In the genomic region with DNA sequence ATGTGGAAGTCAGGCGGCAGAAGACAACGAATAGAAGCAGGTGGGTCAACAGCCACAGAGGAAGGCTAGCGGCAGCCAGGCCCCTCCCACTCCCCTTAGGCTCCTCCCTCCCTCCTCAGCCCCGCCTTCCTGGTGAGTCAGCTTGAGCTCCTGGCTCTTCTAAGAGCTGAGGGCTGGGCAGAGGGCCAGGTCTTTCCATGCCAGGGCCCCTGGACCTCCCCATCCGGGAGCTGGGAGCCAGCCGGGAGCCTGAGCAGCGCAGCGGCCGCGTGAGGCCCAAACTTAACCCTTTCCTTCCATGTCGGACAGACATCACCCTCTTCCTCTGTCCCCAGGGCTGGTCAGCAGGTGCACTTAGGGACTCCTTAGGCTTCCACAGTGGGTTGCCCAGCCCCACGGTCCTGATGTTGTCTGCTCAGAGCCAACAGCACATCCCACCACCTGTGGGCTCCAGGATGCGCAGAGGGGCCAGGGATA, we compare ENCODE assay signal across 8 mouse cellular contexts.
DNase-seq lines count a peak whose midpoint lies in the region; ATAC-seq and TF ChIP-seq lines count a peak whose summit lies in the region.

No protein-coding gene starts in this region.

- H3K4me3 ChIP-seq in forebrain, embryonic 12.5 days (replicated peaks), result peak overlapping the region; percentile 26
- peak overlapping the region; percentile 28 for H3K4me3 ChIP-seq in heart, embryonic 15.5 days
- peak overlapping the region; percentile 28 for H3K4me3 ChIP-seq in liver, embryonic 11.5 days (ENCODE audit: low read depth, low read length)
- H3K4me3 ChIP-seq in myocyte, result no peak overlapping the region
- H3K4me3 ChIP-seq in testis, adult 2 months (ENCODE audit: control insufficient read depth, low read depth, low read length), result peak overlapping the region; percentile 26

- H3K36me3 ChIP-seq in forebrain, embryonic 12.5 days (replicated peaks), result 0 out of 2 replicates have a peak, but pooled peaks cover 3% of the 10 kb centered on the region
- 0 out of 2 replicates have a peak, but pooled peaks cover 3% of the 10 kb centered on the region for H3K36me3 ChIP-seq in heart, embryonic 15.5 days
- no peaks in the 10 kb centered on the region for H3K36me3 ChIP-seq in liver, embryonic 11.5 days (ENCODE audit: control insufficient read depth, insufficient read depth, low read length)
- no peaks in the 10 kb centered on the region for H3K36me3 ChIP-seq in myocyte (ENCODE audit: control insufficient read depth, insufficient read depth)
- no peaks in the 10 kb centered on the region for H3K36me3 ChIP-seq in testis, adult 2 months (ENCODE audit: control insufficient read depth, insufficient read depth, low read length)

- no peaks in the 10 kb centered on the region for H3K9me3 ChIP-seq in forebrain, embryonic 12.5 days
- no peaks in the 10 kb centered on the region for H3K9me3 ChIP-seq in heart, embryonic 15.5 days (replicated peaks)
- no peaks in the 10 kb centered on the region; the same call in 1 of the 2 replicates for H3K9me3 ChIP-seq in liver, embryonic 11.5 days (ENCODE audit: control insufficient read depth, low read length)

- H3K4me2 ChIP-seq in forebrain, embryonic 12.5 days, result peak overlapping the region; percentile 56
- H3K4me2 ChIP-seq in heart, embryonic 15.5 days, result peak overlapping the region; percentile 61
- peak overlapping the region; percentile 53 for H3K4me2 ChIP-seq in liver, embryonic 11.5 days
- peak overlapping the region; percentile 87 for H3K4me2 ChIP-seq in myocyte (ENCODE audit: low read depth)

- no peaks in the 10 kb centered on the region for H3K79me2 ChIP-seq in myocyte (ENCODE audit: control insufficient read depth, insufficient read depth)

- 0 out of 2 replicates have a peak, but pooled peaks cover 6% of the 10 kb centered on the region for H3K27me3 ChIP-seq in forebrain, embryonic 12.5 days
- no peaks in the 10 kb centered on the region for H3K27me3 ChIP-seq in heart, embryonic 15.5 days
- no peaks in the 10 kb centered on the region; the same call in 1 of the 2 replicates for H3K27me3 ChIP-seq in liver, embryonic 11.5 days (replicated peaks; ENCODE audit: control insufficient read depth, insufficient read depth, low read length)
- no peaks in the 10 kb centered on the region for H3K27me3 ChIP-seq in myocyte (ENCODE audit: control insufficient read depth, insufficient read depth, insufficient read length)
- H3K27me3 ChIP-seq in testis, adult 2 months (ENCODE audit: control insufficient read depth, insufficient read depth, low read length), result no peaks in the 10 kb centered on the region

- H3K27ac ChIP-seq in forebrain, embryonic 12.5 days, result peak overlapping the region; percentile 80
- H3K27ac ChIP-seq in heart, embryonic 15.5 days, result peak overlapping the region; percentile 76
- H3K27ac ChIP-seq in liver, embryonic 11.5 days (ENCODE audit: low read depth, low read length), result no peak overlapping the region
- H3K27ac ChIP-seq in testis, adult 2 months (ENCODE audit: control insufficient read depth, insufficient read depth, low read depth, low read length), result no peak overlapping the region

- WGBS in forebrain, embryonic 12.5 days, result 1% methylated on average over 13 of the region's 13 CpGs
- WGBS in heart, embryonic 15.5 days, result 2% methylated on average over 13 of the region's 13 CpGs
- WGBS in liver, embryonic 11.5 days, result 3% methylated on average over 13 of the region's 13 CpGs

- no peak overlapping the region for H3ac ChIP-seq in myocyte (ENCODE audit: control insufficient read depth, insufficient read length)

- peak overlapping the region; percentile 40; the same call in 1 of the 2 replicates for H3K9ac ChIP-seq in forebrain, embryonic 12.5 days
- H3K9ac ChIP-seq in heart, embryonic 15.5 days, result peak overlapping the region; percentile 34; the same call in 1 of the 2 replicates
- H3K9ac ChIP-seq in liver, embryonic 11.5 days (ENCODE audit: low read depth, low read length), result no peak overlapping the region

- TF ChIP-seq CTCF in testis, adult 2 months (IDR thresholded peaks at IDR 0.05; ENCODE audit: control insufficient read depth, insufficient read depth, insufficient replicate concordance, low read depth, low read length), result no peak

- no peak for TF ChIP-seq POLR2A in myocyte (IDR thresholded peaks at IDR 0.05; ENCODE audit: insufficient read length, low read depth)
- TF ChIP-seq POLR2A in testis, adult 2 months (IDR thresholded peaks at IDR 0.05; ENCODE audit: control insufficient read depth, low read depth, low read length), result no peak

- peak; percentile 16 for DNase-seq in A20 (ENCODE audit: low read depth, low spot score)
- peak; percentile 37 for DNase-seq in c-Kit-positive CD71-positive TER-119-negative erythroid progenitor cells, embryonic 14.5 days (ENCODE audit: low read depth)
- DNase-seq in kidney, postnatal 14 days, result peak; percentile 97
- peak; percentile 76 for DNase-seq in liver, embryonic 11.5 days (ENCODE audit: low spot score)

- ATAC-seq in forebrain, embryonic 12.5 days (ENCODE audit: low FRiP score), result peak; percentile 89
- peak; percentile 92 for ATAC-seq in heart, embryonic 15.5 days (replicated peaks; ENCODE audit: insufficient number of reproducible peaks, insufficient read depth, low FRiP score, low read depth)
- peak; percentile 78 for ATAC-seq in liver, embryonic 11.5 days (replicated peaks; ENCODE audit: low FRiP score)

- H3K4me1 ChIP-seq in forebrain, embryonic 12.5 days, result peaks cover 18% of the 10 kb centered on the region
- peaks cover 38% of the 10 kb centered on the region for H3K4me1 ChIP-seq in heart, embryonic 15.5 days (replicated peaks)
- peaks cover 7% of the 10 kb centered on the region for H3K4me1 ChIP-seq in liver, embryonic 11.5 days (replicated peaks; ENCODE audit: control insufficient read depth, insufficient read depth, low read length)
- peaks cover 15% of the 10 kb centered on the region for H3K4me1 ChIP-seq in testis, adult 2 months (ENCODE audit: control insufficient read depth, insufficient read depth, low read length)

TF ChIP-seq in myocyte, 11 proteins besides CTCF, POLR2A, EP300 and RAD21:
- TF ChIP-seq E2F4 (IDR thresholded peaks at IDR 0.05; ENCODE audit: insufficient read depth), result no peak
- peak in 1 of 3 experiments; percentile 3 for TF ChIP-seq MYOG (IDR thresholded peaks at IDR 0.05; ENCODE audit: control insufficient read depth in 1 of 3, insufficient read depth in 1 of 3, insufficient read length in 2 of 3, low read depth in 2 of 3)
- no peak for TF ChIP-seq REST (IDR thresholded peaks at IDR 0.05; ENCODE audit: insufficient read depth, insufficient read length)
- TF ChIP-seq SRF (IDR thresholded peaks at IDR 0.05; ENCODE audit: control insufficient read depth, insufficient read length, low read depth), result peak; percentile 44
- TF ChIP-seq TCF3 (IDR thresholded peaks at IDR 0.05; ENCODE audit: insufficient read length, low read depth), result no peak
- TF ChIP-seq MYOD1 (IDR thresholded peaks at IDR 0.05; ENCODE audit: control insufficient read depth in 1 of 3, insufficient read length in 2 of 3, low read depth in 2 of 3), result peak in 2 of 3 experiments; percentile 37 to 59

Comparison
In these comparisons a context has a peak if more than half of its experiments do, and no peak if none do; other contexts are left out.
1. DNase-seq: peak in every context shown above with its lines; median percentile 97 in kidney, postnatal 14 days; 76 in liver, embryonic 11.5 days; 37 in c-Kit-positive CD71-positive TER-119-negative erythroid progenitor cells, embryonic 14.5 days; 16 in A20.
2. H3K27ac ChIP-seq: peak in forebrain, embryonic 12.5 days (single experiment) and heart, embryonic 15.5 days (single experiment); none in liver, embryonic 11.5 days (single experiment) and testis, adult 2 months (single experiment).
3. Peak in every context shown above with its lines, with median percentiles within 50 percentile points of each other: ATAC-seq and H3K4me2 ChIP-seq.